Mouse (Mus musculus) heart, embryonic 11.5 days (tissue): ENCODE data around the gene Tmem121b. TPM values are rescaled to one million over a fixed set of nuclear protein-coding genes. Genes with fewer than 3 reads are reported as not detected.

ENCODE experiments used
- ATAC-seq: fragments of 200-750 bp; cut with Nextera tagmentation; replicated peaks from 2 replicates; pipeline ENCODE4 v1.8.0; 2017; ENCODE audit warnings: moderate library complexity; ENCODE audit not compliant: insufficient number of reproducible peaks, low FRiP score, low TSS enrichment
- H3K27ac ChIP-seq: fragments of 300-500 bp; sonication (generic); 2 replicates; pipeline ENCODE4 v1.5.1; 2014; ENCODE audit warnings: mild to moderate bottlenecking, low read depth, low read length
- H3K27me3 ChIP-seq: fragments of 300-500 bp; sonication (generic); 2 replicates; pipeline ENCODE4 v1.6.1; 2014; ENCODE audit warnings: mild to moderate bottlenecking, low read length, mixed read lengths; ENCODE audit not compliant: control insufficient read depth, insufficient read depth
- H3K36me3 ChIP-seq: fragments of 300-500 bp; sonication (generic); 2 replicates; pipeline ENCODE4 v1.6.1; 2014; ENCODE audit warnings: mild to moderate bottlenecking, low read length, moderate library complexity, mixed read lengths; ENCODE audit not compliant: control insufficient read depth, insufficient read depth
- H3K4me1 ChIP-seq: fragments of 300-500 bp; sonication (generic); 2 replicates; pipeline ENCODE4 v1.6.1; 2014; ENCODE audit warnings: low read length; ENCODE audit not compliant: control insufficient read depth, insufficient read depth
- H3K4me2 ChIP-seq: fragments of 300-500 bp; sonication (generic); 2 replicates; pipeline ENCODE4 v1.6.1; 2014; ENCODE audit warnings: mild to moderate bottlenecking, moderate library complexity
- H3K4me3 ChIP-seq: fragments of 300-500 bp; sonication (generic); 2 replicates; pipeline ENCODE4 v1.5.1; 2014; ENCODE audit warnings: low read depth, low read length
- H3K9ac ChIP-seq: fragments of 300-500 bp; sonication (generic); 2 replicates; pipeline ENCODE4 v1.6.1; 2014; ENCODE audit warnings: mild to moderate bottlenecking, low read depth, low read length, moderate library complexity
- H3K9me3 ChIP-seq: fragments of 300-500 bp; sonication (generic); replicated peaks from 2 replicates; pipeline ENCODE4 v1.6.1; 2016; ENCODE audit warnings: low read length; ENCODE audit not compliant: control insufficient read depth
- WGBS: fragments of 180-500 bp; shearing (Covaris S2); extraction: QIAGEN DNeasy Blood & Tissue Kit; methylation state at CpG from one replicate; pipeline ENCODE4 v1.1.7; 2014; ENCODE audit not compliant: insufficient replicate concordance; 5-methylcytosine and 5-hydroxymethylcytosine counted together
- polyA plus RNA-seq: library from polyadenylated mRNA; unstranded; fragments of >200 nt; fragmentation: Nextera tagmentation; extraction: Ambion mirVana; gene quantifications from 2 replicates; pipeline ENCODE4 v1.2.1, GENCODE M21; 2014

Gene Tmem121b
- polyA plus RNA-seq, 1 experiment from 2014 or later, result 0.09 TPM

- H3K9me3 ChIP-seq, result no peaks in the 10 kb centered on the region
- H3K4me2 ChIP-seq, result no peak overlapping the region
- peaks cover 20% of the 10 kb centered on the region for H3K4me1 ChIP-seq
- H3K36me3 ChIP-seq, result no peaks in the 10 kb centered on the region
- H3K27ac ChIP-seq, result no peak overlapping the region
- H3K27me3 ChIP-seq, result no peaks in the 10 kb centered on the region
- no peak overlapping the region for H3K4me3 ChIP-seq
- no peak overlapping the region for H3K9ac ChIP-seq
- WGBS, result 82% methylated on average over 8 of the region's 8 CpGs
- no peak for ATAC-seq
These were observed 18.3 kb downstream of the Tmem121b start for GRCm38 (mm10) chr6:120475288-120475687.

GRCm38 (mm10) chr6:120473427-120473826, 20.2 kb downstream of the Tmem121b start:
- 45% methylated on average over 5 of the region's 5 CpGs for WGBS
- no peaks in the 10 kb centered on the region for H3K9me3 ChIP-seq
- H3K4me1 ChIP-seq, result peaks cover 29% of the 10 kb centered on the region
- no peak overlapping the region for H3K4me3 ChIP-seq
- H3K27ac ChIP-seq, result no peak overlapping the region
- H3K9ac ChIP-seq, result no peak overlapping the region
- no peak overlapping the region for H3K4me2 ChIP-seq
- H3K27me3 ChIP-seq, result no peaks in the 10 kb centered on the region
- no peak for ATAC-seq
- H3K36me3 ChIP-seq, result no peaks in the 10 kb centered on the region

DNA sequence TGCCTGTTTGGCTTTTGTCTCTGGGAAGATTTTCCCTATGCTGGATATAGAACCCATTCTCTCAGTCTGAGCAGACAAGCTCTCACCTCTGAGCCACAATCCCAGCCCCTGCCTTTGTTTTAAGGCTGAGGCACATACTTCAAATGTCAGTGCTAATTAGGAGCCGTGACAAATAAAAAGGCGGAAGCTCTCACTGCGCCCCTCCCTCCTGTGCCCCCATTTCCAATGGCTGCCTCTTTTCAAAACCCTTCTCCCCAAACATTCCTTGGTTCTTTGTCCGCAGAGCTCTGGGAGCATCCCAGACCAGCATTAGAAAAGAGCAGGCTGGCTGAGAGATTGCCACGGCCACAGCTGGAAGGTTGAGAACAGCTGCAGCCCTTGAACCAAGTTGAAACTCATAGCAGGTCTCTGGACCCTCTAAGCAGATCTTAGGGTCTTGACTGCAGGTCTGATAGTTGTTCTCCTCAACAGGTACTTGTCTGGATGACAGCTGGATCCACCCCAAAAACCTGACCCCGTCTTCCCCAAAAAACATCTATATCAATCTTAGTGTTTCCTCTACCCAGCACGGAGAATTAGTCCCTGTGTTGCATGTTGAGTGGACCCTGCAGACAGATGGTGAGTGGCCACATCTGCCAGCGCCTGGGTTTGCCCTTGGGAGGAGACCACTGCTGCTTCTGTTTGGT, 21.0 kb downstream of the Tmem121b start:
- Histone ChIP-seq H3K27me3 (no peaks in the 10 kb centered on the region), H3K36me3 (no peaks in the 10 kb centered on the region), H3K4me3 (no peak overlapping the region), H3K9ac (no peak overlapping the region), H3K4me1 (peaks cover 29% of the 10 kb centered on the region), H3K4me2 (no peak overlapping the region), H3K9me3 (no peaks in the 10 kb centered on the region), H3K27ac (peak overlapping the region; percentile 32)
- 43% methylated on average over 8 of the region's 8 CpGs for WGBS
- no peak for ATAC-seq

- ATAC-seq, result no peak
These were observed 21.6 kb downstream of the Tmem121b start for GRCm38 (mm10) chr6:120471991-120472441.

GRCm38 (mm10) chr6:120470666-120471065, 22.9 kb downstream of the Tmem121b start:
- Histone ChIP-seq H3K9me3 (no peaks in the 10 kb centered on the region), H3K9ac (no peak overlapping the region), H3K36me3 (no peaks in the 10 kb centered on the region), H3K4me2 (no peak overlapping the region), H3K4me1 (peaks cover 29% of the 10 kb centered on the region), H3K4me3 (no peak overlapping the region), H3K27me3 (no peaks in the 10 kb centered on the region), H3K27ac (no peak overlapping the region)
- no peak for ATAC-seq
- 52% methylated on average over 1 of the region's 1 CpGs for WGBS

More at GRCm38 (mm10) chr6:120471991-120472441, 21.6 kb downstream of the Tmem121b start:
- Histone ChIP-seq H3K4me2 (no peak overlapping the region; the same call in 1 of the 2 replicates), H3K4me1 (peaks cover 29% of the 10 kb centered on the region), H3K36me3 (no peaks in the 10 kb centered on the region), H3K4me3 (no peak overlapping the region), H3K9me3 (no peaks in the 10 kb centered on the region), H3K27me3 (no peaks in the 10 kb centered on the region), H3K9ac (no peak overlapping the region), H3K27ac (peak overlapping the region; percentile 32)
- WGBS, result 6% methylated on average over 5 of the region's 5 CpGs

- Histone ChIP-seq H3K27me3 (peaks cover 3% of the 10 kb centered on the region), H3K4me3 (no peak overlapping the region), H3K4me2 (no peak overlapping the region), H3K36me3 (no peaks in the 10 kb centered on the region), H3K4me1 (peaks cover 29% of the 10 kb centered on the region), H3K9me3 (no peaks in the 10 kb centered on the region), H3K27ac (no peak overlapping the region), H3K9ac (no peak overlapping the region)
- no peak for ATAC-seq
These were observed 23.8 kb downstream of the Tmem121b start for GRCm38 (mm10) chr6:120469770-120470169.

DNA sequence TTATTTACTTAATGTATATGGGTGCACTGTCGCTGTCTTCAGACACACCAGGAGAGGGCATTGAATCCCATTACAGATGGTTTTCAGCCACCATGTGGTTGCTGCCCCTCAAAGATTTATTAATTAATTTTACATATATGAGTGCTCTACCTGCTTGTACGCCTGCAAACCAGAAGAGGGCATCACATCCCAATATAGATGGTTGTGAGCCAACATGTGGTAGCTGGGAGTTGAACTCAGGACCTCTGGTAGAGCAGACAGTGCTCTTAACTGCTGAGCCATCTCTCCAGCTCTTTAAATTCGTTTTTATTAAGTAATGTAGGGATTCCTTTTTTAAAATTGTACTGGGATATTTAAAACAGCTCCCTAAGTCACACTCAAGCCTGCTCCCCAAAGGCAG, 24.3 kb downstream of the Tmem121b start:
- Histone ChIP-seq H3K9ac (no peak overlapping the region), H3K27ac (no peak overlapping the region), H3K4me1 (peaks cover 29% of the 10 kb centered on the region), H3K4me2 (no peak overlapping the region), H3K9me3 (no peaks in the 10 kb centered on the region), H3K4me3 (no peak overlapping the region), H3K36me3 (no peaks in the 10 kb centered on the region), H3K27me3 (peaks cover 7% of the 10 kb centered on the region)
- WGBS, result 64% methylated on average over 3 of the region's 3 CpGs
- ATAC-seq, result no peak

- no peak overlapping the region for H3K4me3 ChIP-seq
- no peak overlapping the region for H3K9ac ChIP-seq
- H3K27me3 ChIP-seq, result peaks cover 17% of the 10 kb centered on the region
- no peak overlapping the region for H3K27ac ChIP-seq
- H3K4me1 ChIP-seq, result peaks cover 30% of the 10 kb centered on the region
- ATAC-seq, result no peak
- H3K4me2 ChIP-seq, result no peak overlapping the region
- 90% methylated on average over 4 of the region's 4 CpGs for WGBS
- H3K36me3 ChIP-seq, result no peaks in the 10 kb centered on the region
- H3K9me3 ChIP-seq, result no peaks in the 10 kb centered on the region
These were observed 25.3 kb downstream of the Tmem121b start for GRCm38 (mm10) chr6:120468259-120468658.
